ENCODE assay signal across 9 mouse cellular contexts in the genomic region with DNA sequence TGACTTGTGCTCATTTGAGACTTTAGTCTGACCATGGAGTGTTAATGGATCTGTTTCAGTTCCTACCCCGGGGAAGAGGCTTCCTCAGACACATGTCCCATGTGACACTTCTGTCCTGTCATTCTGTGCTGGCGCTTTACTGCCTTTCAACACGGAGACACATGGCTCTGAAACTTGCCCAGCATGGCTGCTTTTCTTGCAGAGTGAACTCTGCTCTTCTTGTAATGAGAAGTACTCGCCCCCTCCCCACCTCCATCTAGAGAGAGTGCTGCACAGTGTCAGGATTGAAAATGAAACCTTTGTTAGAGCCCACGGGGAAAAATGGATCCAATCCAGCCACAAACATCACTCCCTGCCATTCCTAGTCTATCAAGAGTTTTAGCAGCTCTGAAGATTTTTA.
DNase-seq lines count a peak whose midpoint lies in the region; ATAC-seq lines count a peak whose summit lies in the region.
"Had no signal": no experiment of that assay in that cellular context is flagged by ENCODE, and none has a peak within 500 bp of the region (broad histone marks: within the 10 kb centered on the region; RNA-seq: fewer than 3 reads in every experiment).

No protein-coding gene starts in this region.

- no peaks in the 10 kb centered on the region for H3K27me3 ChIP-seq in hindbrain, embryonic 13.5 days
- no peaks in the 10 kb centered on the region for H3K27me3 ChIP-seq in hindbrain, embryonic 14.5 days (ENCODE audit: control insufficient read depth, insufficient read depth, low read length)
- no peaks in the 10 kb centered on the region for H3K27me3 ChIP-seq in neural tube, embryonic 13.5 days
- H3K27me3 ChIP-seq in neural tube, embryonic 15.5 days (replicated peaks), result no peaks in the 10 kb centered on the region

- peaks cover 7% of the 10 kb centered on the region; the same call in 1 of the 2 replicates for H3K4me1 ChIP-seq in hindbrain, embryonic 13.5 days (replicated peaks)
- no peaks in the 10 kb centered on the region for H3K4me1 ChIP-seq in hindbrain, embryonic 14.5 days (replicated peaks; ENCODE audit: control insufficient read depth, insufficient read depth, low read length)
- peaks cover 7% of the 10 kb centered on the region; the same call in 1 of the 2 replicates for H3K4me1 ChIP-seq in neural tube, embryonic 13.5 days (replicated peaks)
- 0 out of 2 replicates have a peak, but pooled peaks cover 6% of the 10 kb centered on the region for H3K4me1 ChIP-seq in neural tube, embryonic 15.5 days

- no peak overlapping the region for H3K4me2 ChIP-seq in hindbrain, embryonic 13.5 days
- no peak overlapping the region for H3K4me2 ChIP-seq in hindbrain, embryonic 14.5 days (replicated peaks)
- H3K4me2 ChIP-seq in neural tube, embryonic 13.5 days, result no peak overlapping the region
- H3K4me2 ChIP-seq in neural tube, embryonic 15.5 days, result no peak overlapping the region
- H3K4me2 ChIP-seq: liver, embryonic 11.5 days had no signal

- ATAC-seq in hindbrain, embryonic 13.5 days (ENCODE audit: low FRiP score), result no peak
- no peak for ATAC-seq in hindbrain, embryonic 14.5 days (ENCODE audit: low FRiP score)
- ATAC-seq in neural tube, embryonic 13.5 days (ENCODE audit: low read depth), result no peak
- ATAC-seq in neural tube, embryonic 15.5 days (ENCODE audit: low FRiP score), result no peak

- 0 out of 2 replicates have a peak overlapping the region, but pooled peaks have one; percentile 8 for H3K27ac ChIP-seq in hindbrain, embryonic 13.5 days
- H3K27ac ChIP-seq in hindbrain, embryonic 14.5 days, result no peak overlapping the region
- H3K27ac ChIP-seq in neural tube, embryonic 13.5 days (replicated peaks), result peak overlapping the region; percentile 18; the same call in 1 of the 2 replicates
- no peak overlapping the region for H3K27ac ChIP-seq in neural tube, embryonic 15.5 days (replicated peaks)

- 48% methylated on average over 5 of the region's 5 CpGs for WGBS in hindbrain, embryonic 13.5 days
- 42% methylated on average over 5 of the region's 5 CpGs for whole genome bisulfite sequencing in hindbrain, embryonic 14.5 days
- 51% methylated on average over 5 of the region's 5 CpGs for WGBS in neural tube, embryonic 13.5 days
- 53% methylated on average over 5 of the region's 5 CpGs for WGBS in neural tube, embryonic 15.5 days

- H3K36me3 ChIP-seq in hindbrain, embryonic 13.5 days, result peaks cover 27% of the 10 kb centered on the region
- H3K36me3 ChIP-seq in hindbrain, embryonic 14.5 days (replicated peaks; ENCODE audit: control insufficient read depth, insufficient read depth), result peaks cover 33% of the 10 kb centered on the region
- peaks cover 24% of the 10 kb centered on the region for H3K36me3 ChIP-seq in neural tube, embryonic 13.5 days
- H3K36me3 ChIP-seq in neural tube, embryonic 15.5 days, result peaks cover 11% of the 10 kb centered on the region; the same call in 1 of the 2 replicates

- intact Hi-C loops in heart, postnatal 25 days (cut with DNase I), result loop anchor here (2.0 to 5.0 kb wide), 2 partner anchors 25 to 59 kb away; no protein-coding TSS in a partner anchor

- H3K9me3 ChIP-seq in hindbrain, embryonic 13.5 days, result no peaks in the 10 kb centered on the region
- H3K9me3 ChIP-seq in hindbrain, embryonic 14.5 days (ENCODE audit: control insufficient read depth, low read length), result no peaks in the 10 kb centered on the region
- no peaks in the 10 kb centered on the region for H3K9me3 ChIP-seq in neural tube, embryonic 13.5 days
- no peaks in the 10 kb centered on the region for H3K9me3 ChIP-seq in neural tube, embryonic 15.5 days (replicated peaks)

- H3K4me3 ChIP-seq in hindbrain, embryonic 13.5 days, result no peak overlapping the region
- no peak overlapping the region for H3K4me3 ChIP-seq in hindbrain, embryonic 14.5 days (replicated peaks; ENCODE audit: low read length)
- H3K4me3 ChIP-seq in neural tube, embryonic 13.5 days, result no peak overlapping the region
- no peak overlapping the region for H3K4me3 ChIP-seq in neural tube, embryonic 15.5 days (replicated peaks)

- no peak overlapping the region for H3K9ac ChIP-seq in hindbrain, embryonic 13.5 days
- H3K9ac ChIP-seq in hindbrain, embryonic 14.5 days, result no peak overlapping the region
- no peak overlapping the region for H3K9ac ChIP-seq in neural tube, embryonic 13.5 days
- no peak overlapping the region for H3K9ac ChIP-seq in neural tube, embryonic 15.5 days (replicated peaks)

- DNase-seq in hindbrain, embryonic 14.5 days (ENCODE audit: low spot score), result no peak
- peak; percentile 9 for DNase-seq in heart, postnatal 25 days (ENCODE audit: low spot score)
- DNase-seq in T-cell, adult 2 months (ENCODE audit: low spot score), result no peak
- DNase-seq in adrenal gland, postnatal 36 days, result no peak
- no peak for DNase-seq in gastrocnemius, adult 8-10 months (ENCODE audit: low spot score in 2 of 2)

Comparison
In these comparisons a context has a peak if more than half of its experiments do, and no peak if none do; other contexts are left out.
1. H3K27ac ChIP-seq: peak in hindbrain, embryonic 13.5 days (single experiment) and neural tube, embryonic 13.5 days (single experiment); none in hindbrain, embryonic 14.5 days (single experiment) and neural tube, embryonic 15.5 days (single experiment).